Mouse (Mus musculus): ENCODE measurements around the gene Rasgrf1.

DNA sequence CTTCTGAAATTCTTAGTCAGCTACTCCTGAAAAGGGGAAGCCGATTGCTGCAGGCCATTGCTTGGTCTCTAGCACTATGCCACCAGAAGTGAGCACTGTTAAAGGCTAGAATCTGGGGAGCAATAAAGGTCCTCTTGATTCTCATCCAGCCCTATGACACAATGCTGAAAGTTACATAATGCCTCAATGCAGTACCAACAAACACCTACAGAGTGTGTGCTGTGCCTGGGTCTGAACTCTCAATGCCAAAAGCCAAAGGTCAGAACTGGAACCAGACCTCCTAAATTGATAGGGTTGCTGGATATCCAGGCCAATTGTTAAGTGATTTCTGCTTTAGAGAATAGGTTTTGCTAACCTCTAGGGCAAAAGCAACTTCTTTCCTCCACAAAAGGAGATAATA is 7.7 kb downstream of the Rasgrf1 start:
- TF ChIP-seq CTCF (IDR thresholded peaks at IDR 0.05; ENCODE audit: extremely low read depth, insufficient read depth, insufficient read length, insufficient replicate concordance) (no peak), POLR2A (IDR thresholded peaks at IDR 0.05; ENCODE audit: low read depth, low read length) (no peak)
